Mouse (Mus musculus): ENCODE results near the gene Ppp1cb.

GRCm38 (mm10) chr5:32409747-32410146 is 48.9 kb upstream of the Ppp1cb start:
- TF ChIP-seq EP300 (IDR thresholded peaks at IDR 0.05) (no peak), CTCF (IDR thresholded peaks at IDR 0.05) (no peak)
